Mouse (Mus musculus) midbrain, embryonic 14.5 days (tissue): Measurements from ENCODE around the gene Bend6. TPM values are rescaled to one million over a fixed set of nuclear protein-coding genes. Genes with fewer than 3 reads are reported as not detected.

Experiments
- ATAC-seq: fragments of 200-750 bp; cut with Nextera tagmentation; 2 replicates; pipeline ENCODE4 v1.8.0; 2017; ENCODE audit warnings: moderate number of reproducible peaks, moderate library complexity; ENCODE audit not compliant: low FRiP score, low TSS enrichment
- DNase-seq: peaks from one replicate; pipeline ENCODE4 v3.0.0-alpha.2; 2015
- H3K27ac ChIP-seq: fragments of 300-500 bp; sonication (generic); replicated peaks from 2 replicates; pipeline ENCODE4 v1.5.1; 2014; ENCODE audit warnings: mild to moderate bottlenecking, low read depth, low read length, moderate library complexity
- H3K27me3 ChIP-seq: fragments of 300-500 bp; sonication (generic); 2 replicates; pipeline ENCODE4 v1.6.1; 2014; ENCODE audit warnings: low read length, control low read depth, mixed read lengths; ENCODE audit not compliant: control insufficient read depth, insufficient read depth
- H3K36me3 ChIP-seq: fragments of 300-500 bp; sonication (generic); 2 replicates; pipeline ENCODE4 v1.6.1; 2014; ENCODE audit warnings: low read length, control low read depth; ENCODE audit not compliant: control insufficient read depth, insufficient read depth
- H3K4me1 ChIP-seq: fragments of 300-500 bp; sonication (generic); 2 replicates; pipeline ENCODE4 v1.6.1; 2014; ENCODE audit warnings: mild to moderate bottlenecking, antibody characterized with exemption, low read length, control low read depth; ENCODE audit not compliant: control insufficient read depth, insufficient read depth
- H3K4me2 ChIP-seq: fragments of 300-500 bp; sonication (generic); 2 replicates; pipeline ENCODE4 v1.6.1; 2014; ENCODE audit warnings: mild to moderate bottlenecking, low read length, moderate library complexity
- H3K4me3 ChIP-seq: fragments of 300-500 bp; sonication (generic); replicated peaks from 2 replicates; pipeline ENCODE4 v1.5.1; 2014; ENCODE audit warnings: low read depth, low read length
- H3K9ac ChIP-seq: fragments of 300-500 bp; sonication (generic); replicated peaks from 2 replicates; pipeline ENCODE4 v1.6.1; 2014; ENCODE audit warnings: mild to moderate bottlenecking, low read length, moderate library complexity
- H3K9me3 ChIP-seq: fragments of 300-500 bp; sonication (generic); 2 replicates; pipeline ENCODE4 v1.6.1; 2016; ENCODE audit warnings: low read length, control low read depth, mixed read lengths; ENCODE audit not compliant: control insufficient read depth
- WGBS: fragments of 180-500 bp; shearing (Covaris S2); extraction: QIAGEN DNeasy Blood & Tissue Kit; methylation state at CpG from one replicate; pipeline ENCODE4 v1.1.7; 2014; 5-methylcytosine and 5-hydroxymethylcytosine counted together
- polyA plus RNA-seq: library from polyadenylated mRNA; unstranded; fragments of >200 nt; fragmentation: Nextera tagmentation; extraction: Ambion mirVana; gene quantifications from 2 replicates; pipeline ENCODE4 v1.2.1, GENCODE M21; 2014

Bend6 gene
- polyA plus RNA-seq, 1 experiment from 2014 or later = 32.1 TPM

DNA sequence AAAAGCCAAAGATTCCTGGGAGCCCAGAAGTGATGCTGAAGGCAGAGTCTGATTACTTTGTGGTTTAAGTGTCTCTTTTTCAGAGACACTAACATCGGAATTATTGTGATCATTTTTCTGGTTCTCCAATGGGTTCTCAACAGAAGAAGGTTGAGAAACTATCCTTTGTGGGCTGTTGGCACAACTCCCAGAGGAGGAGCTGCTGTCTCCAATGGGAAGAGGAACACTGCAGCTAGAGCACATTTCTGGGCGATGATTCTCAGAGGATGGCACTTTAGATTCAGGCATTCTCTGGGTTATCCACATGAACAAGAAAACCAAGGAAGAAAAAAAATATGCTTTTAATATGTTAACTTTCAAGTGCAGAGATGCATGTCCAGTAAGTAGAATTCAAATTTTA, 104.3 kb downstream of the Bend6 start:
- peaks cover 74% of the 10 kb centered on the region for H3K36me3 ChIP-seq
- DNase-seq (no peak), ATAC-seq (no peak)
- H3K4me3 ChIP-seq = no peak overlapping the region
- no peak overlapping the region for H3K4me2 ChIP-seq
- H3K9me3 ChIP-seq = no peaks in the 10 kb centered on the region
- H3K9ac ChIP-seq = no peak overlapping the region
- H3K27me3 ChIP-seq = no peaks in the 10 kb centered on the region
- no peak overlapping the region for H3K27ac ChIP-seq
- WGBS = 95% methylated on average over 2 of the region's 2 CpGs
- no peaks in the 10 kb centered on the region for H3K4me1 ChIP-seq

Other genes with a start within 250 kb of the Bend6 start
- 22.5 and 25.4 TPM in 2 replicates for gene Prim2, start 238.0 kb downstream of the Bend6 start, polyA plus RNA-seq
- 24.6 and 29.9 TPM in 2 replicates for gene Rab23, start 187.9 kb downstream of the Bend6 start, polyA plus RNA-seq
- 19.8 and 22.2 TPM in 2 replicates for gene Bag2, start 150.0 kb downstream of the Bend6 start, polyA plus RNA-seq
- 58.2 and 70.6 TPM in 2 replicates for gene Zfp451, start 93.2 kb downstream of the Bend6 start, polyA plus RNA-seq
- gene Dst, start 409 bp upstream of the Bend6 start, polyA plus RNA-seq = 53.2 and 59.8 TPM in 2 replicates